Mouse (Mus musculus) CH12.LX (cell line): ENCODE data around the gene Gli3. TPM values are rescaled to one million over a fixed set of nuclear protein-coding genes. Genes with fewer than 3 reads are reported as not detected.

Experiments
- DNase-seq: peaks from one replicate; pipeline ENCODE4 v3.0.0-alpha.2; 2013; ENCODE audit errors: extremely low read depth
- H3K27ac ChIP-seq: 2 replicates; pipeline ENCODE4 v1.5.1; 2012; ENCODE audit warnings: low read depth, mild to moderate bottlenecking, control low read depth, moderate library complexity; ENCODE audit not compliant: insufficient read depth
- H3K27me3 ChIP-seq: replicated peaks from 2 replicates; pipeline ENCODE3; 2012; ENCODE audit warnings: inconsistent platforms
- H3K36me3 ChIP-seq, 2 experiments: replicated peaks in 1 of 2; 2 replicates each; pipeline versions ENCODE3 to v1.6.1; 2012; ENCODE audit warnings: inconsistent platforms in 1 of 2, low read length in 1 of 2, mild to moderate bottlenecking in 1 of 2, mixed read lengths in 1 of 2, moderate library complexity in 1 of 2; ENCODE audit not compliant: control insufficient read depth in 1 of 2, insufficient read depth in 1 of 2
- H3K4me1 ChIP-seq, 2 experiments: 2 replicates each; pipeline ENCODE4 v1.6.1; 2012; ENCODE audit warnings: inconsistent platforms in 1 of 2, moderate library complexity in 1 of 2; ENCODE audit not compliant: insufficient read depth in 2 of 2, control insufficient read depth in 1 of 2
- H3K4me2 ChIP-seq: 2 replicates; pipeline ENCODE4 v1.6.1; 2012; ENCODE audit warnings: low read depth, mild to moderate bottlenecking, control low read depth; ENCODE audit not compliant: poor library complexity, insufficient read depth, severe bottlenecking
- H3K4me3 ChIP-seq, 3 experiments: fragments of 150-350 bp in 1 of 3; sonication (generic) in 1 of 3; replicated peaks in 1 of 3; 2 replicates each; pipeline versions ENCODE3 to v1.5.1; 2011 to 2012; ENCODE audit warnings: low read depth in 2 of 3, low read length in 2 of 3, mild to moderate bottlenecking in 2 of 3, moderate library complexity in 2 of 3, control low read depth in 1 of 3, improper control_type of control experiment in 1 of 3, inconsistent platforms in 1 of 3, mixed read lengths in 1 of 3; ENCODE audit not compliant: poor library complexity in 1 of 3
- H3K79me2 ChIP-seq: replicated peaks from 2 replicates; pipeline ENCODE4 v1.6.1; 2012; ENCODE audit warnings: mild to moderate bottlenecking, moderate library complexity; ENCODE audit not compliant: control insufficient read depth, poor library complexity, insufficient read depth, severe bottlenecking; ENCODE audit errors: extremely low read depth
- H3K9ac ChIP-seq: 2 replicates; pipeline ENCODE4 v1.6.1; 2012; ENCODE audit warnings: low read depth, mild to moderate bottlenecking, control low read depth, moderate library complexity; ENCODE audit not compliant: insufficient read depth
- H3K9me3 ChIP-seq: replicated peaks from 2 replicates; pipeline ENCODE3; 2012; ENCODE audit warnings: low read length, inconsistent platforms, mixed read lengths
- CHD2 ChIP-seq: IDR thresholded peaks from 2 replicates; pipeline ENCODE4 v1.6.1; 2011; ENCODE audit warnings: low read length, improper control_type of control experiment
- CTCF ChIP-seq, 2 experiments: IDR thresholded peaks in 1 of 2; conservative IDR thresholded peaks in 1 of 2; 2 replicates each; pipeline ENCODE4 v1.5.1; 2011 to 2012; ENCODE audit warnings: low read depth in 2 of 2, low read length in 2 of 2, improper control_type of control experiment in 1 of 2, inconsistent platforms in 1 of 2, mild to moderate bottlenecking in 1 of 2, moderate library complexity in 1 of 2
- E2F4 ChIP-seq: IDR thresholded peaks from 2 replicates; pipeline ENCODE4 v1.6.1; 2011; ENCODE audit warnings: low read depth, low read length, improper control_type of control experiment; ENCODE audit not compliant: insufficient replicate concordance
- ETS1 ChIP-seq: conservative IDR thresholded peaks from 2 replicates; pipeline ENCODE4 v1.6.1; 2012; ENCODE audit warnings: low read depth, mild to moderate bottlenecking, inconsistent platforms, low read length, improper control_type of control experiment, moderate library complexity
- GABPA ChIP-seq: IDR thresholded peaks from 2 replicates; pipeline ENCODE4 v1.6.1; 2012; ENCODE audit warnings: low read depth, low read length, improper control_type of control experiment, inconsistent platforms; ENCODE audit not compliant: insufficient replicate concordance
- HCFC1 ChIP-seq: IDR thresholded peaks from 2 replicates; pipeline ENCODE4 v1.6.1; 2012; ENCODE audit warnings: low read depth, mild to moderate bottlenecking, inconsistent platforms, low read length, improper control_type of control experiment
- IRF4 ChIP-seq: IDR thresholded peaks from 2 replicates; pipeline ENCODE4 v1.6.1; 2014; ENCODE audit warnings: low read depth, mild to moderate bottlenecking, inconsistent platforms, low read length, improper control_type of control experiment
- JUND ChIP-seq: conservative IDR thresholded peaks from 2 replicates; pipeline ENCODE4 v1.6.1; 2011; ENCODE audit warnings: low read depth, low read length, improper control_type of control experiment
- MAFK ChIP-seq: IDR thresholded peaks from 2 replicates; pipeline ENCODE4 v1.6.1; 2011; ENCODE audit warnings: low read length, improper control_type of control experiment; ENCODE audit not compliant: insufficient replicate concordance
- MAZ ChIP-seq: IDR thresholded peaks from 2 replicates; pipeline ENCODE4 v1.6.1; 2012; ENCODE audit warnings: low read depth, mild to moderate bottlenecking, inconsistent platforms, low read length, improper control_type of control experiment, moderate library complexity
- MEF2A ChIP-seq: IDR thresholded peaks from 2 replicates; pipeline ENCODE4 v1.6.1; 2014; ENCODE audit warnings: low read depth, mild to moderate bottlenecking, inconsistent platforms, low read length, improper control_type of control experiment, borderline replicate concordance
- MXI1 ChIP-seq: IDR thresholded peaks from 2 replicates; pipeline ENCODE4 v1.6.1; 2011; ENCODE audit warnings: mild to moderate bottlenecking, low read depth, low read length, improper control_type of control experiment
- MYC ChIP-seq: IDR thresholded peaks from 2 replicates; pipeline ENCODE4 v1.6.1; 2011; ENCODE audit warnings: low read depth, mild to moderate bottlenecking, improper control_type of control experiment, low read length
- NELFE ChIP-seq: IDR thresholded peaks from 2 replicates; pipeline ENCODE4 v1.6.1; 2011; ENCODE audit warnings: low read depth, low read length, improper control_type of control experiment
- NRF1 ChIP-seq: IDR thresholded peaks from 2 replicates; pipeline ENCODE4 v1.6.1; 2014; ENCODE audit warnings: low read depth, mild to moderate bottlenecking, inconsistent platforms, low read length, improper control_type of control experiment, moderate library complexity
- POLR2A ChIP-seq: IDR thresholded peaks from 2 replicates; pipeline ENCODE4 v1.6.1; 2011; ENCODE audit warnings: low read depth, mild to moderate bottlenecking, improper control_type of control experiment, low read length
- POLR2AphosphoS2 ChIP-seq: IDR thresholded peaks from 2 replicates; pipeline ENCODE4 v1.6.1; 2011; ENCODE audit warnings: low read depth, low read length, improper control_type of control experiment
- RCOR1 ChIP-seq: conservative IDR thresholded peaks from 2 replicates; pipeline ENCODE4 v1.6.1; 2012; ENCODE audit warnings: low read depth, mild to moderate bottlenecking, inconsistent platforms, low read length, improper control_type of control experiment
- SIN3A ChIP-seq: IDR thresholded peaks from 2 replicates; pipeline ENCODE4 v1.6.1; 2012; ENCODE audit warnings: low read length, improper control_type of control experiment, inconsistent platforms
- TBP ChIP-seq: conservative IDR thresholded peaks from 2 replicates; pipeline ENCODE4 v1.6.1; 2011; ENCODE audit warnings: low read depth, low read length, improper control_type of control experiment
- TCF12 ChIP-seq: IDR thresholded peaks from 2 replicates; pipeline ENCODE4 v1.6.1; 2014; ENCODE audit warnings: low read depth, mild to moderate bottlenecking, inconsistent platforms, low read length, improper control_type of control experiment
- UBTF ChIP-seq: IDR thresholded peaks from 2 replicates; pipeline ENCODE4 v1.6.1; 2012; ENCODE audit warnings: low read depth, mild to moderate bottlenecking, inconsistent platforms, low read length, improper control_type of control experiment, moderate library complexity
- USF2 ChIP-seq: conservative IDR thresholded peaks from 2 replicates; pipeline ENCODE4 v1.6.1; 2011; ENCODE audit warnings: low read depth, low read length, improper control_type of control experiment
- ZKSCAN1 ChIP-seq: IDR thresholded peaks from 2 replicates; pipeline ENCODE4 v1.6.1; 2012; ENCODE audit warnings: low read depth, inconsistent platforms, low read length, improper control_type of control experiment, borderline replicate concordance
- ZMIZ1 ChIP-seq: IDR thresholded peaks from 2 replicates; pipeline ENCODE4 v1.6.1; 2012; ENCODE audit warnings: low read depth, mild to moderate bottlenecking, inconsistent platforms, low read length, improper control_type of control experiment
- ZNF384 ChIP-seq: IDR thresholded peaks from 2 replicates; pipeline ENCODE4 v1.6.1; 2012; ENCODE audit warnings: low read depth, low read length, improper control_type of control experiment, inconsistent platforms
- dilution Hi-C: fragments of 300-500 bp; cut with MboI; formaldehyde crosslinking; loops from 2 replicates; pipeline ENCODE4 v1.14.3; 2020; ENCODE audit warnings: low sequenced_read_pairs; ENCODE audit not compliant: extremely low pct_unique_long_range_greater_than_20kb, extremely low pct_ligation_motif_present
- in situ Hi-C: fragments of 300-500 bp; cut with MboI; formaldehyde crosslinking; loops from 3 replicates; pipeline ENCODE4 v1.14.3; 2019; ENCODE audit warnings: low sequenced_read_pairs, low pct_ligation_motif_present, low pct_unique_long_range_greater_than_20kb, mixed read lengths
- polyA plus RNA-seq: library from polyadenylated mRNA; unstranded; fragments of >175 nt; gene quantifications from 2 replicates; pipeline ENCODE4 v1.2.1, GENCODE M21; 2012; ENCODE audit warnings: low read depth; ENCODE audit not compliant: insufficient read length
- total RNA-seq, 2 experiments: library from RNA; depleted of rRNA; stranded (reverse); fragments of 300-350 nt in 1 of 2; fragments of >200 nt in 1 of 2; gene quantifications; 2 replicates each; pipeline ENCODE4 v1.2.3; 2012 to 2014

Gene Gli3
- total RNA-seq (2012; rRNA removed), result not detected in 2 replicates
- not detected in 2 replicates for total RNA-seq (2014; rRNA removed)
- not detected in 2 replicates for polyA plus RNA-seq

- Histone ChIP-seq H3K27ac (no peak within 1 kb of the TSS), H3K4me2 (no peak within 1 kb of the TSS), H3K79me2 (no peaks in the 10 kb centered on the region), H3K36me3 (no peaks in the 10 kb centered on the region), H3K9ac (no peak within 1 kb of the TSS), H3K27me3 (no peaks in the 10 kb centered on the region), H3K4me1 (no peaks in the 10 kb centered on the region), H3K4me3 (no peak within 1 kb of the TSS), H3K9me3 (peaks cover 10% of the 10 kb centered on the region)
- TF ChIP-seq ZKSCAN1 (no peak), UBTF (no peak), MYC (no peak), POLR2AphosphoS2 (no peak), ZMIZ1 (no peak), TCF12 (no peak), JUND (no peak), GABPA (no peak), MAZ (no peak), POLR2A (no peak), RCOR1 (no peak), HCFC1 (no peak), E2F4 (no peak), SIN3A (no peak), NELFE (no peak), MEF2A (no peak), MXI1 (no peak), TBP (no peak), USF2 (no peak), CHD2 (no peak)
- no peak for DNase-seq
- dilution Hi-C loops, result no loop called here
- in situ Hi-C loops, result no loop called here
These were observed at the start of gene Gli3 for GRCm38 (mm10) chr13:15462830-15463491. Gene Gli3, plus strand, starts transcription at chr13:15463235.

DNA sequence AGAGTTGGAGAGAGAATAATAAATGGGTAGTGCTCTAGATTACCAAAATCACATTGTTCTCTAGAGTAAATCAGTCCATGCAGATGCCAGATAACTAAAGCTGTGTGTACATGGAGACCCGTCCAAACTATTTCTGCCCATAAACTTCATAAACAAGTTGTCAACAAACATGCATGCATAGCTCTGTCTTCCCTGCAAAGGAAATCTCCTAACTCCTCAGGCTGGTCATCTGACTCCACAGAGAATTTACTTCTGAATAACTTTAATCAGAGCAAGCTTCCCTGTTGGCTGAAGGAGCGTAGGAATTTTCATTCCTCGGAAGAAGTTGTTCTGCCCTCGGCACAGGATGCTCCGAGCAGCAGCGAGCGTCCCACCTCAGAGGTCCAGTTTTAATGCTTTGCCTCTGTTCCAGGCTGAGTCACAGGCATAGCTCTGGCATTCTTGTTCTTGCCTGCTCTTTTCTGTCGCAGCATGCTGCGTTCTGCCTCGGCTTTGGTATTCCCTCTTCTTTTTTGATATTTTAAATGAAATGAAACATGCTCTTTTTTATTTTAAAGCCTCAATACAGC lies 41.8 kb upstream of the Gli3 start:
- no peaks in the 10 kb centered on the region for H3K27me3 ChIP-seq
- dilution Hi-C loops (no loop called here), in situ Hi-C loops (no loop called here)
- H3K36me3 ChIP-seq, result no peaks in the 10 kb centered on the region
- H3K79me2 ChIP-seq, result no peaks in the 10 kb centered on the region
- 0 out of 4 replicates have a peak, but pooled peaks cover 0 to 3% of the 10 kb centered on the region in 2 experiments for H3K4me1 ChIP-seq
- DNase-seq, result no peak
- H3K27ac ChIP-seq, result no peak overlapping the region
- no peak overlapping the region for H3K9ac ChIP-seq
- TF ChIP-seq ETS1, result no peak
- TF ChIP-seq TBP, result no peak
- TF ChIP-seq IRF4, result no peak
- TF ChIP-seq MEF2A, result no peak
- TF ChIP-seq CTCF (conservative IDR thresholded peaks at IDR 0.05 in 1 of 2, IDR thresholded peaks at IDR 0.05 in 1 of 2; ENCODE audit: low read depth in 2 of 2, low read length in 2 of 2), result no peak
- no peak for TF ChIP-seq ZNF384
- TF ChIP-seq MAFK, result no peak
- TF ChIP-seq NRF1, result no peak
- H3K4me3 ChIP-seq, result no peak overlapping the region
- no peaks in the 10 kb centered on the region for H3K9me3 ChIP-seq
- H3K4me2 ChIP-seq, result no peak overlapping the region
